Mouse (Mus musculus) heart, postnatal 0 days (tissue): ENCODE measurements around the gene Sned1. TPM values are rescaled to one million over a fixed set of nuclear protein-coding genes. Genes with fewer than 3 reads are reported as not detected.

Experiments
- ATAC-seq: fragments of 200-750 bp; cut with Nextera tagmentation; 2 replicates; pipeline ENCODE4 v1.8.0; 2017; ENCODE audit warnings: low read depth, moderate number of reproducible peaks, moderate library complexity; ENCODE audit not compliant: insufficient read depth
- DNase-seq: peaks from one replicate; pipeline ENCODE4 v3.0.0-alpha.2; 2016; ENCODE audit warnings: low spot score
- H3K27ac ChIP-seq: fragments of 300-500 bp; sonication (generic); 2 replicates; pipeline ENCODE4 v1.5.1; 2014; ENCODE audit warnings: low read depth, mild to moderate bottlenecking
- H3K27me3 ChIP-seq: fragments of 300-500 bp; sonication (generic); 2 replicates; pipeline ENCODE4 v1.6.1; 2014; ENCODE audit warnings: low read length, mixed read lengths; ENCODE audit not compliant: control insufficient read depth, insufficient read depth
- H3K36me3 ChIP-seq: fragments of 300-500 bp; sonication (generic); replicated peaks from 2 replicates; pipeline ENCODE4 v1.6.1; 2014; ENCODE audit warnings: low read length, mixed read lengths; ENCODE audit not compliant: control insufficient read depth, insufficient read depth
- H3K4me1 ChIP-seq: fragments of 300-500 bp; sonication (generic); 2 replicates; pipeline ENCODE4 v1.6.1; 2014; ENCODE audit warnings: antibody characterized with exemption; ENCODE audit not compliant: control insufficient read depth, insufficient read depth
- H3K4me2 ChIP-seq: fragments of 300-500 bp; sonication (generic); 2 replicates; pipeline ENCODE4 v1.6.1; 2014; ENCODE audit warnings: low read depth, mild to moderate bottlenecking, low read length, moderate library complexity
- H3K4me3 ChIP-seq: fragments of 300-500 bp; sonication (generic); 2 replicates; pipeline ENCODE4 v1.5.1; 2014; ENCODE audit warnings: low read depth, low read length
- H3K9ac ChIP-seq: fragments of 300-500 bp; sonication (generic); replicated peaks from 2 replicates; pipeline ENCODE4 v1.6.1; 2014; ENCODE audit warnings: low read depth, low read length, mixed read lengths
- H3K9me3 ChIP-seq: fragments of 300-500 bp; sonication (generic); replicated peaks from 2 replicates; pipeline ENCODE4 v1.6.1; 2016; ENCODE audit warnings: low read length; ENCODE audit not compliant: control insufficient read depth
- CTCF ChIP-seq: IDR thresholded peaks from 2 replicates; pipeline ENCODE4 v1.5.1; 2016; ENCODE audit warnings: antibody characterized with exemption, control low read depth, low read depth
- EP300 ChIP-seq: IDR thresholded peaks from 2 replicates; pipeline ENCODE4 v1.6.1; 2016; ENCODE audit warnings: antibody characterized with exemption, low read depth
- WGBS: fragments of 180-500 bp; shearing (Covaris S2); extraction: QIAGEN DNeasy Blood & Tissue Kit; methylation state at CpG from one replicate; pipeline ENCODE4 v1.1.7; 2014; 5-methylcytosine and 5-hydroxymethylcytosine counted together
- polyA plus RNA-seq: library from polyadenylated mRNA; unstranded; fragments of >200 nt; fragmentation: Nextera tagmentation; extraction: Ambion mirVana; gene quantifications from 2 replicates; pipeline ENCODE4 v1.2.1, GENCODE M21; 2015
- total RNA-seq: library from RNA; depleted of rRNA; stranded (reverse); fragments of >200 nt; gene quantifications from 2 replicates; pipeline ENCODE4 v1.2.3, GENCODE M21; 2014; ENCODE audit warnings: low replicate concordance

The Sned1 gene
- total and polyA plus RNA-seq, 2 experiments from 2014 or later = 3.9 to 43.7 TPM

DNA sequence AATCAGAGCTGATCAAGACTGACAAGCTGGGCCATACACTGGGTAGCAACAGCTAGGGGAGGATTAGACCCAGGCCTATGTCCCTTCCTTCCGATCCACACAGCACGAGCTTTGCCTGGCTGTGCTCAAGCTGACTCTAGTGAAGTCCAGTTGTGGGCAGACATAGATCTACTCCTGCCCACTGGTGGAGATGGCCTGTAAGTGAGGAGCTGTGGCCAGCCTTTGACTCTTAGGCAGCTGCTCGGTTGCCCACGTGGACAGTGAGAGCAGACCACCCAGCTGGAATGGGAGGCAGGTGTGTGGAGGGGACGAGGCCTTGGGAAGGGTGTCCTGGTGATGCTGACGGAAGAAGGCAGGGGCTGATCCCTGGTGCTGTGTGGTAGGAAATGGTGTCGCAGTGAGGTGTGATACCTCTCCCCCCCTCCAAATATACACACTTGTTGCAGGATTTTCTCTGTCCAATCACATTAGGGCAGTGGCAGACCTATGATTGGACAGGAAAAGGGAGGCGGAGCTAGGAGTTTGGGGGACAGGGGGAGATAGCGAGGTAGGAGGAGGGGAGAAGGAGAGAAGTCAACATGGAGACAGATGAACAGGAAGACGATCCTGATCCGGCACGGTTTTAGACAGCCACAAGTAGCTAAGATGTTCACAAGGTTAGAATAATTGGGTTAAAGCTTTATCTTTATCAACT, 29.2 kb upstream of the Sned1 start:
- Histone ChIP-seq H3K27ac (no peak overlapping the region), H3K4me3 (no peak overlapping the region), H3K9me3 (no peaks in the 10 kb centered on the region), H3K27me3 (0 out of 2 replicates have a peak, but pooled peaks cover 3% of the 10 kb centered on the region), H3K4me2 (no peak overlapping the region), H3K4me1 (peaks cover 18% of the 10 kb centered on the region), H3K9ac (no peak overlapping the region), H3K36me3 (no peaks in the 10 kb centered on the region)
- no peak for DNase-seq
- 72% methylated on average over 12 of the region's 12 CpGs for WGBS
- TF ChIP-seq CTCF = peak; percentile 22; the same call in 1 of the 2 replicates
- no peak for TF ChIP-seq EP300
- no peak for ATAC-seq

DNA sequence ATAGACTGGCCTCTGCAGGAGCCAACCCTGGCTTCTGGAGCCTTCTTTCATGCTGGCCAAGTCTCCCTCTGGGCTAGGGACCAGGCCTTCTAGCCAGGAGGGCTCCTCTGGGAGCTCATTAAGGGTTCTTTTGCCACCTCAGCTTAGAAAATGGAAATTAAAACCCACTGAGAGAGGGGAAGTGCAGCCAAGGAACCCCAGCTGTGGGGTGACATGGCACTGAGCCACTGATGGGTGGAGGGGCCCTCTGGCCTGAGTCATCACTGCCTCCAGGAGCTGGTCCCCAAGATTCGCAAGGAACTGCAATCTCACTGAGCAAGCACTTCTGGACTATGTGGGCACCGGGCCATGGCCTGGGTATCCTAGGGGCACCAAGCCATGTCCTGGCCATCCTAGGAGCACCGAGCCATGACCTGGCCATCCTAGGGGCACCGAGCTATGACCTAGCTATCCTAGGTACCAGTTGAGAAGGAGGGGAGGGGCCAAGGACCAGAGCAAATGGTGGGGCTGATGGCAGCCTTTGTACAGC, 28.0 kb upstream of the Sned1 start:
- no peak for TF ChIP-seq CTCF
- TF ChIP-seq EP300 = no peak
- ATAC-seq (no peak), DNase-seq (no peak)
- Histone ChIP-seq H3K4me2 (no peak overlapping the region), H3K9ac (no peak overlapping the region), H3K9me3 (no peaks in the 10 kb centered on the region), H3K27ac (no peak overlapping the region), H3K4me1 (peaks cover 23% of the 10 kb centered on the region), H3K36me3 (no peaks in the 10 kb centered on the region), H3K27me3 (0 out of 2 replicates have a peak, but pooled peaks cover 6% of the 10 kb centered on the region), H3K4me3 (no peak overlapping the region)
- WGBS = 85% methylated on average over 4 of the region's 4 CpGs

DNA sequence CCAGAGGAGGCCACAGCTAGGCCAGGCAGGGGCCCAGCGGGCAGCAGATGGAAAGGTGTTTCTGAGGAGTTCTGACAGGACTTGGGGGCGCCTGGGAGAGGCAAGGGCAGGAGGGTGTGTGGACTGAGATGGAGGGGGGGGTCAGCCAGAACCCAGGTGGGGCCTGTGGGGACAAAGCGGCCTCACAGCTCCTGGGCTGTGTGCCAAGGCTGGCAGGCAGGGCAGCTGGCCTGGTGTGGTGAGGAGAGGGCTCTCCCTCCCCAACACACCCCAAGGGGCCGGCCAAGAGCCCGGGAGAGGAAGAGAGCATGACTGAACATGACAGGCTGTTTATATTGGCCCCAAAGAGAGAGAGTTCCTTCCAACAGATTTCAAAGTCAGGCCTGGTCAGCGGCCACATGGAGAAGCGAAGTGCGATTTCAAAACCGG, 25.4 kb upstream of the Sned1 start:
- H3K9me3 ChIP-seq = no peaks in the 10 kb centered on the region
- H3K4me2 ChIP-seq = no peak overlapping the region
- 7% methylated on average over 8 of the region's 9 CpGs for WGBS
- DNase-seq = peak; percentile 81
- no peak for TF ChIP-seq CTCF
- peak; percentile 55; the same call in 1 of the 2 replicates for TF ChIP-seq EP300
- no peaks in the 10 kb centered on the region for H3K36me3 ChIP-seq
- H3K4me3 ChIP-seq = no peak overlapping the region
- no peak overlapping the region for H3K9ac ChIP-seq
- H3K27me3 ChIP-seq = 0 out of 2 replicates have a peak, but pooled peaks cover 4% of the 10 kb centered on the region
- peak overlapping the region; percentile 60 for H3K27ac ChIP-seq
- peaks cover 28% of the 10 kb centered on the region for H3K4me1 ChIP-seq
- ATAC-seq = peak; percentile 87

DNA sequence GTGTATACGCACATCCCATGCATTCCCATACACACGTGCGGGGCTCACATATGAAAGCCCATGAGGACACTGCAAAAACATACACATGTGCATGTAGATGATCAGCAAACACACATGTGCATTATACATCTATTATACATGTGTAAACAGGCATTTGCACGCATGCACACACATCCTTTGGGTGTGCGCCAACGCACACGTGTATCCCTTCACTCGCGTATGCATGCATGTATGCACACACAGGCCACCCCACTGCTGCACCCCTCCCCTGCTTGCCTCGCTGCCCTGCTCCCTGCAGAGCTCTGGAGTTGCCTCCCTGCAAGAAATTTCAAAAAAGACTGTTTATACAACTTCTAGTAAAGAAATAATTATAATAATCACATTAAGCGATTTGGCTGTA, 24.6 kb upstream of the Sned1 start:
- peaks cover 28% of the 10 kb centered on the region for H3K4me1 ChIP-seq
- ATAC-seq (no peak), DNase-seq (no peak)
- no peak overlapping the region for H3K9ac ChIP-seq
- WGBS = 81% methylated on average over 11 of the region's 11 CpGs
- H3K36me3 ChIP-seq = no peaks in the 10 kb centered on the region
- H3K4me3 ChIP-seq = no peak overlapping the region
- TF ChIP-seq CTCF (no peak), EP300 (no peak)
- H3K9me3 ChIP-seq = no peaks in the 10 kb centered on the region
- H3K4me2 ChIP-seq = no peak overlapping the region
- 0 out of 2 replicates have a peak, but pooled peaks cover 4% of the 10 kb centered on the region for H3K27me3 ChIP-seq
- no peak overlapping the region for H3K27ac ChIP-seq

DNA sequence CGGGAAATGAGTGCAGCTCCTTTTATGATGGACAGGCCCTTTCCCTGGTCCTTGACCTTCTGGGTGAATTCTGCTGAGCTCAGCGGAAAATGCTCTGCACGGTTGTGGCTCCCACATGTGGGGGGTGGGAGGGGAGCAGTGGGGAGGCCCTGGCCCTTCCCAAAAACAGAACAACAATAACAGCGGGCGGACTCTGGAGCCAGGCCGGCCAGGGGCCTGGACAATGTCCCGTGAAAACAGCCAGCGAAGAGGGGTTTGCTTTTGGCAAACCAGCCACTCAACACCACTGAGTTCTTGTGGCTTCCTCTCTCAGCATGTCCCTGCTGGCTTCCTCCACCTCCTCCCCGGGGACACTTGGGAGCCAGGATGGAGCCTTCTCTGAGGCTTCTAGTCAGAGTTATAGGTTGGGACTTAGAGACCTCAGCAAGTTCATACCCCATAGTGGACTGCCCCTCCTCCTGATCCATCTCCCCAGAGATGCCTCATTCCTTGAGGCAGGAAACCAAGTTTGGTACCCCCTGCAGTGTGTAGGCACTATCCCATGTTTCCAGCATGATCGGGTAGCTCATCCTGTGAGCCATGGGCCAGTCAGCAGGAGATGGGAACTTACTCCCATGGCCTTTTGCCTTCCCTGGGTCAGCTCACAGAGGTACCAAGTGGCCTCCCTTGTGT, 24.0 kb upstream of the Sned1 start:
- Histone ChIP-seq H3K27ac (no peak overlapping the region), H3K4me3 (no peak overlapping the region), H3K36me3 (no peaks in the 10 kb centered on the region), H3K4me1 (peaks cover 33% of the 10 kb centered on the region), H3K9me3 (no peaks in the 10 kb centered on the region), H3K9ac (no peak overlapping the region), H3K27me3 (0 out of 2 replicates have a peak, but pooled peaks cover 4% of the 10 kb centered on the region), H3K4me2 (no peak overlapping the region)
- 25% methylated on average over 10 of the region's 10 CpGs for WGBS
- TF ChIP-seq EP300 (no peak), CTCF (no peak)
- peak; percentile 16 for DNase-seq
- no peak for ATAC-seq
